Mouse (Mus musculus): ENCODE measurements around the gene Stk16.
"Not testable (repeated sequence)": the region's sequence is repeated elsewhere in the genome, so short reads cannot be mapped to it uniquely, and the experiment has no call there.

Gene Stk16

DNA sequence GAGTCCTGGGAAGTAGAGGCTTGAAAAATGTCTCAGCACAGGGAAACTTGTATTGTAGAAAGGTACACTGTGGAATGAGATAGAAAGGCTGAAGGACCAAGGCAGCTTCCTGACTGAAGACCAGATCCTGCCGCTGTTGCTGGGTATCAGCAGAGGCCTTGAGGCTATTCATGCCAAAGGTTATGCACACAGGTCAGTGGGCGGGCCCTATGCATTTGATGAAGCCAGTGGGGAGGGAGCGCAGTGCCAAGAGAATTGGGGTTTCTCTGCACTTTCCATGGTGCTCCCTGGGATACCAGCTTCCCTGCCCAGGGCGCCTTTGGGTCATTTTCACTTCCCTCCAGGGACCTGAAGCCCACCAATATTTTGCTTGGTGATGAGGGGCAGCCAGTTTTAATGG is 1.9 kb downstream of the Stk16 start:
- DNase-seq (ENCODE audit: low spot score in 2 of 2), result no peak

DNA sequence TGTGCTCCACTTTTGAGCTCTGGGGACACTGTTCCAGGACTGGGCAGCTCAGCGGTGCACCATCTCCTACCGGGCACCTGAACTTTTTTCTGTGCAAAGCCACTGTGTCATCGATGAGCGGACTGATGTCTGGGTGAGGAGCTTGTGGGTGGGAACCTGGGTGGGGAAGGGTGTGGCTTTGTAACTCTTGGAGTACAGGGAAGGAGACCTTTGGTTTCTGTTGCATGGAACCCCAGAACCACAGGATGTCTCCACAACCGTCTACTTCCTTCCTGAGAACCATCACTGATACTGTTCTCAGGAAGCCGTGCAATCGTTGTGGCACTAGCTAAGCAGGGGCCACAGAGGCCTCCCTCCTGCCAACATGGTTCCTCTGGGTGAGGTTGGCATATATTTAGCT is 2.5 kb downstream of the Stk16 start:
- no peak for DNase-seq (ENCODE audit: low spot score in 2 of 2)

DNA sequence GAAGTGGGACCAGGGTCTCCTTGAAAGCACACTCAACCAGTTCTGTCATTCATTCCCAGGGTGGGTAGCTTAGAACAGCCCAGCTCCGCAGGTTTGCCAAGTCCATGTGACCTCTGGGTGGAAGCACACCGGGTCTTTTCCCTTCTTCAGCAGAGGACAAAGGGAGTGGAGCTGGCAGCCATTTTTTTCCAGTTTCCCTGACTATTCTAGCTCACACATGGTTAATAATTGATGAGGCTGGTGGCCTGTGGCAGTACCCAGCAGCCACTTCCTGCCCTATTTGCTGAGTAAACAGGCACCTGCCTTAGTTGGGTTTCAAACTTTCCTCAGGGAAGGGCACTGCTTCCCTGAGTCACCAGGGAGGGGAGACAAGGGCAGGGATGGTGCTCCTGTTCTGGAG is 3.8 kb downstream of the Stk16 start:
- no peak for DNase-seq (ENCODE audit: low spot score in 2 of 2)

DNA sequence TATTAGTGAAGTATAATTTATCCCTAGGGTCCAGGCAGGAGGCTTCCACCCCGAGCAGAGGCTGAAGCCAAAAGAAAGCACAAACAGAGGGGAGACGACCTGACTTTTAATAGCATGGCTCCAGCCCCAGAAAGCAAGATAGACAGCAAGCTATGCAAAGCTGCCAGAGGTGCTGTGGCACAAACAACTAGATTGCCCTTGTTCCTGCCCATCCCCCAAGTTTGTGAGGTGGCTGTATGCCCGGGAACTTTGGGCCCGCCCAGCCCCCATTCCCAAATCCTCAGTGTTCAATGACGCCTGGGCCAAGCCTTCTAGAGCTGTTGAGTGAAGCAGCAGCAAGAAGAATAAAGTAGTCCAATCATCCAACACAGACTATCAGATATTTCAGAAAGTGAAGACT is 4.2 kb downstream of the Stk16 start:
- peak in 1 of 2 experiments; percentile 56 for DNase-seq (ENCODE audit: low spot score in 2 of 2)

DNA sequence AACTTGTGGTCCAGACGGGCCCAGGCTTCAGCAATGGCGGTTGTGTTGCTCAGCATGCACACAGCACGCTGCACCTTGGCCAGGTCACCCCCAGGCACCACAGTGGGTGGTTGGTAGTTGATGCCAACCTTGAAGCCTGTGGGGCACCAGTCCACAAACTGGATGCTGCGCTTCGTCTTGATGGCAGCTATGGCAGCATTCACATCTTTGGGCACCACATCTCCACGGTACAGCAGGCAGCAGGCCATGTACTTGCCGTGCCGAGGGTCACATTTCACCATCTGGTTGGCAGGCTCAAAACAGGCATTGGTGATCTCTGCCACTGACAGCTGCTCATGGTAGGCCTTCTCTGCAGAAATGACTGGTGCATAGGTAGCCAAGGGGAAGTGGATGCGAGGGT is 5.1 kb downstream of the Stk16 start:
- no peak for DNase-seq (ENCODE audit: low spot score in 2 of 2)

DNA sequence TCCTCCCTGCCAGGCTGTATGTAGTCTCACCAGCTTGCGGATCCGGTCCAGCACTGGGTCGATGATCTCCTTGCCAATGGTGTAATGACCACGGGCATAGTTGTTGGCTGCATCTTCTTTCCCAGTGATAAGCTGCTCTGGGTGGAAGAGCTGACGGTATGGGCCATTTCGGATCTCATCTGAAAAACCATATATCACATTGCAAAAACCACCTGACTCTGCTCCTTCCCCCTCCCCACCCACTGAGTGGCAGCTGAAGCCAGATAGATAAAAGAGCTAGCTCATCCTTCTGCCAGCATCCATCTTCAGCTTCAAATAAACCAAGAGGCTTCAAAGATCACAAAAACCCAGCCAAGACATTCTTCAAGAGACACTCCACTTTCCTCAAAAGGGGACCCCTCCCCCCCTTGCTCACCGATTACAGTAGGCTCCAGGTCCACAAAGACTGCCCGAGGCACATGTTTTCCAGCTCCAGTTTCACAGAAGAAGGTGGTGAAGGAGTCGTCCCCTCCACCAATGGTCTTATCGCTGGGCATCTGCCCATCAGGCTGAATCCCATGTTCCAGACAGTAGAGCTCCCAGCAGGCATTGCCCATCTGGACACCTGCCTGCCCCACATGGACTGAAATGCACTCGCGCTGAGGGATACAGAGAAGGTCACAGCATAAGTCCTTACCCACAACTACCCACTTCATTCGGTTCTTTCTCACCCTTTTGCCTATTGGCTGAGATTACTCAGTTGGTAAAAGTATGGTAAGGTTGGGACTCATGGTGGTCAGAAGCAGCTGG is 6.4 kb downstream of the Stk16 start:
- no peak for DNase-seq (ENCODE audit: low spot score in 2 of 2)

DNA sequence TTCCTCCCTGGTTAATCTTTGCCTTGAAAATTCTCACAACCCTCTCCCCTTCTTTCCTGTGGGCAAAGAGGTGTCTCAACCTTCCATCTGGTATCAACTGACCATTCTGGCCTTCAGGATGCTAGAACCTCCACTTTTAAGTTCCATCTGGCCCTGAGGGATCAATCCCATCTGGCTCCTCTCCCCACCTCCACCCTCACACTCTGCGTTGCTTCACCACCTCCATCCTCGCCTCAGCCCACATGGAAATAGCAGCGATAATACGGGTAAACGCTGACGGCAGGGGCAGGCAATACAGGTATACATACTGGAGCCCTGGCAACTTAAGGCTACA is 7.2 kb downstream of the Stk16 start:
- DNase-seq (ENCODE audit: low spot score in 2 of 2), result no peak

DNA sequence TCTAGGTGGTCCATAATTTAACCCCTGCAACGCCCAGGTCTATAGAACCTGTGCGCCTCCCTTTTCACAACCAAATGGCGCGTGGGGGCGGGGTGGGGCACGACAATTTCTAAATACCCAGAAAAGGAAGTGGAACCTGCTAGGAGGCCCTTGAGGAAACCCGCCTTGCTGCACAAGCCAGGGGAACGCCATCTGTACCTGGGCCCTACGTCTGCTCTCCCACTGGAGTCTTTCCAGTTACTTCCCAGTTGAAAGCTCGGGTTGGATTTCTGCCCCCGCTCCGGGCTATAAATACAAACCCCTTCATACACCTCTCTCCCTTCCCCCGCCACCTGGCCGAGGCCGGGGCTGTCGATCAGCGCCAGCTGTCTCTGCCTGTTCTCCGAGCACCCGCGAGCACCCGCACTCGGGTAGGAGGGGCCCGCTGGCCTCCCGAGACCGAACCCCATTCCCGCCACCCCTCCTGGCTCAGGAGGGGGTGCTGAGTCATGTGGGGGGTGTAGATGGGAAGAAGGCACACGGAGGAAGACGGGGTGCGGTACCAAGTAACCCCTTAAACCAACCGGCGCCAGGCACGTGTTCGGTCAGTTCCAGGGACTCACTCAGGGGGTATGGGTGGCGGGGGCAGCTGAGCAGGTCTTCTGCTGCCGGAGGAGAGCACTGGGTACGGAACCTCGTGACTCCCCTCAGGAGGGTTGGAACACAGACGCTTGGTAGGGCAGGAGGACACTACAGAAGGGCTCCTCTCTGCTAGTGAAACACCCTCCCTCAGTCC is 7.8 kb downstream of the Stk16 start:
- DNase-seq (ENCODE audit: low spot score in 2 of 2), result no peak

DNA sequence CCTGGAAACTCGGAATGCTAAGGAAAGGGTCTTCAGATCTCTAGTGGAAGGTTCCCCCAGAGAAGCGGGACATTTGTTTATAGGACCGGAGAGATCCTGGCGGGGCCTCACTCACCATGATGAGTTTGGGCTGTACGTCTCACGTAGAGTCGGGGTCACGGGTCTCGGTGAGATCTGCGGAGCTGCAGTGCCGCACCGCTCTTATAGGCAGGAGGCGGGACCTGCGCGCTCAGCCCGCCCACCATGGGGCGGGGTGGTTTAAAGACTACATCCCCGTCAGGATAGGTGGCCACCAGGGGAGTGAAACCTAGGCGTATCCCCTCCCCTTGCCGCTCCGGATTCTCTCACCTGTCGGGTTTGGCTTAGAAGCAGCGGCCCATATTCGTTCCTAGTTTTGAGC is 8.4 kb downstream of the Stk16 start:
- peak; percentile 85 to 87 for DNase-seq (ENCODE audit: low spot score in 2 of 2)

DNA sequence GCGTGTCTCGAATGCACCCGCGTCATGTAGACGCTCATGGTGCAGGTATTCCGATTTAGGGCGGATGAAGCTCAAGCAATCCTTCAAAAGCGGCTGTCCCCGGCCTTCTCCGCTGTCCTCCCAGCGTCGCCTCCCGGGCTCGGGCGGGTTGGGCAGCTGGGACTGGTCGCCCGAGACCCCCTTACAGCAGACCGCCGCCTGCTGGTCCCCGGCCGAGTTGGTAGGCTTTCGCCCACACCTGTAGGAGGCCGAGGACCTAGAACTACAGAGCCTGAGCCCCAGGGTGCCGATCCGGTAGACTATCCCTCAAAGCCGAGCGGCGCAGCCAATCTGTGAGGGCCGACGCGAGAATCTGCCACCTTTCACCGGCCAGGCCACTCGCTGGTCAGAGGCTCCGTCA is 8.9 kb downstream of the Stk16 start, which contains the start of gene Tuba4a:
Tuba4a (minus strand) TSS at position 335 of the 400 bp plus-strand sequence.
- DNase-seq (ENCODE audit: low spot score in 2 of 2), result no peak

DNA sequence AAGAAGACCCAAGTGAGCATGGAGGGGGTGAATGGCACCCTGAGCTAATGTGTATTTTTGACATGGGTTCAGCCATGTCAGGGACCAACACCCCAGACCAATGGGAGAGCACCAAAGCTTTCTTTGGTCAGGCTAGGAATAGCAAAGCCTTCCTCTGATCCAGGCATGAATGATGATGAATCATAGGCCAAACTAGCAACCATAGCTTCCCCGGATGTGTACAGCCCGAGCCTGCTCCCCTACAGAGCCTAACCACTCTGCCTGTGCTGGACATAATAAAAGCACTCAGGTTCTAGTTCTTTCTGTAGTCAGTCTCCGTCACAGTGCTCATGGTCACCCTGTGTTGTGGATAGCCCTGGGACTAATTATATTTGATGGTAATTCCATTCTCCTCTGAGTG is 10.9 kb downstream of the Stk16 start:
- no peak for DNase-seq (ENCODE audit: low spot score in 2 of 2)

DNA sequence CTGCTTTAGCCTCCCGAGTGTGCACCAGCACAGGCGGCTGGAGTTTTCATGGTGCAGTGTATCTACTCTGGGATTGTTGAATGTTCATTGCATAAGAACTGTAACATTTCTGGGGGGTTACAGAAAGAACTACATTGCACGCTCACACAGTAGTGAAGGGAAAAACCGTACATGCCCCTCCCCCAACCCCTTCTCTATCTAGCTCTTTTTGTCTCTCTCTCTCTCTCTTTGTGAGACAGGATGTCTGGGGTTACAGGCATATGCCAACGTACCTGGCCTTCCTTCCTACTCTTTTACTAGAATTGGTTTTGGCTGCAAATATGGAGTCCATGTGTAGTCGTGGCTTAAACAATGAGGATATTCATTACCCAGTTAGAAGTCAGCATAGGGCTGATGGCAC is 12.3 kb downstream of the Stk16 start:
- no peak for DNase-seq (ENCODE audit: low spot score in 2 of 2)

DNA sequence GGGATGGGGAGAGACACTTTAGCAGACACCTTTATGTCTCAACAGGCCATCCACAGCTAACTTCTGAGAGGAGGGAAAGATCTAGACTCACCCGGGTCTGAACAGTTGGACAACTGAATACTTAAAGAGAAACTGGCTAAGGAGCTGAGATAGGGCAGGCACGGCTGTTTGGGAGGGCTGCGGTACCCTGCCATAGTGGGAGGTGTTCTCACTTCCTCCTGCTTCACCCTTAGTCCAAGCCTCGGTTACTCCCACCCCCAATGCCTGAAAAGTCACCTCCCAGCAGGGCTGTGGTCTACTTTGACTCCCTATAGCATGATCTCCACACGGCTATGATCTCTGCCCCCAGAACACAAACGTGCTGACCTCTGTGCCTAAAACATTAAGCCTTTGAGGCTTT is 12.9 kb downstream of the Stk16 start:
- DNase-seq (ENCODE audit: low spot score in 2 of 2), result no peak

DNA sequence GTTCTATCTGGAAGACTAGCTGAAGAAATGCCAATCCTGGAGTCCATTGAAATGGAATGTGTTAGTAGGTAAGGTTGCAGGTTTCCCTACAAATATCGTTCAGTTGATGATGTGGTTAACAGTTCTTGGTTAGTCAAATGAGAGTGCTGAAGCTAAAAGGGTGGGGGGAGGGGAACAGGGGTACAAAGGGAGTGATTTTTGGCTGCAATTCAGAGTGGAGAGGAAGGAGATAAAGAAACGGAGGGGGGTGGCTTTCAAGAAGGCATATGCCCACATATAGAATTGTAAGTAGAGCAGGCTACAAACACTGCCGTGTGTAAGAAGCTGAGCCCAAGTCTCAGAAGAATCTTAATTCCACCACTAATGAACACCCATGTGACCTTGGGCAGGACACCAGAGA is 14.8 kb downstream of the Stk16 start:
- no peak for DNase-seq (ENCODE audit: low spot score in 2 of 2)

DNA sequence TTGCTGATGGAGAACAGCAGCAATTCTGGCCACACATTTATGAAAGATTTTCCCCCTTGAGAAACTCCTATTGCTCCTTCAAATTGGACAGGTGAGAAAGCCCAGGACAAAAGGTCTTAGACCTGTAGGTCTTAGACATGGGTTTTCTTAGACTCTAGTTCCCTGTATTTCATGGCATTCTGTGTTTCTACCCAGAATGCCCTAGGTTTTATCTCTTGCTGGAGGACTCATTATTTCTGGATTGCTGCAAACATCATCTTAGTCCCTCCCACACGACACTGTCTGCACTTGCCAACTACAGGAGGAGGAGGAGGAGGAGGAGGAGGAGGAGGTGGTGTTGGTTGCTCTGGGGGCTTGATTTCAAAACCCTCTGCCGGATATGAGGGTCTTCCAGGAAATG is 15.5 kb downstream of the Stk16 start:
- no peak for DNase-seq (ENCODE audit: low spot score in 2 of 2)

DNA sequence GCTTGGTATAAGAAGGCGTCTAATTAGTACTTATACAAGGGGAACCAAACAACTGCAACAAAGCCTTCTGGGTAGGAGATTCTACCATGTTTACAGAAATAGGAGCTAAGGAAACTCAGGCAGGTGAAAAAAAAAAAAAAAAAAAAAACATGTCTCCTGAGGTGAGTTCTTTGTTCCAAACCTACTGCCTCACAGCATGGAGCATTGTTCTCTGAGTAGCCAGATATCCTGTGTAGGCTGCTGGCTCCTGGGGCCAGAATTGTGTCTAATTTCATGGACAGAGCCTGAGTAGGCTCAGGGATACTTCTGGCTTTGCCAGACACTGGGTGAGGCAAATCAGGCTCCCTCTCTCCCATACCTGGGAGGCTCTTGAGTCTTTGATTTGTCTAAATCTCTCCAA is 17.0 kb downstream of the Stk16 start:
- DNase-seq (ENCODE audit: low spot score in 2 of 2), result no peak

DNA sequence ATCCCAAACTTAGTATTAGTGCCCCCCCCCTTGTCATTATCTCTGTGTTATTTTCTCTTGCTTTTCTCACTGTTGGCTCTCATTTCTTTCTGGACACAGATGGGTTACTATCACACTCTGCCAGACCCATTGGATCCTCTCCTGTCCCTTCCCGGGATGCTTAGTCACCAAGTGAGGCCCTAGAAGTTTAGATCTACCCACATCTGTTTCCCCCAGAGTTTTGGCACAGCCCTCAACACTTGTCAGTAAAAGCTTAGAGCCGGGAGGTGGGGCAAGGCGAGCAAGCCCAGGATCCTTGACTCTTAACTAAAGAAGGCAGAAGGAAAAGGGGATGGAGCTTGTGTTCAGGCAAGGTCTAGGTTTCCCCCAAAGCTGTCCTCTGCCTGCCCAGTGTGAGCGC is 18.5 kb downstream of the Stk16 start:
- DNase-seq (ENCODE audit: low spot score in 2 of 2), result no peak

DNA sequence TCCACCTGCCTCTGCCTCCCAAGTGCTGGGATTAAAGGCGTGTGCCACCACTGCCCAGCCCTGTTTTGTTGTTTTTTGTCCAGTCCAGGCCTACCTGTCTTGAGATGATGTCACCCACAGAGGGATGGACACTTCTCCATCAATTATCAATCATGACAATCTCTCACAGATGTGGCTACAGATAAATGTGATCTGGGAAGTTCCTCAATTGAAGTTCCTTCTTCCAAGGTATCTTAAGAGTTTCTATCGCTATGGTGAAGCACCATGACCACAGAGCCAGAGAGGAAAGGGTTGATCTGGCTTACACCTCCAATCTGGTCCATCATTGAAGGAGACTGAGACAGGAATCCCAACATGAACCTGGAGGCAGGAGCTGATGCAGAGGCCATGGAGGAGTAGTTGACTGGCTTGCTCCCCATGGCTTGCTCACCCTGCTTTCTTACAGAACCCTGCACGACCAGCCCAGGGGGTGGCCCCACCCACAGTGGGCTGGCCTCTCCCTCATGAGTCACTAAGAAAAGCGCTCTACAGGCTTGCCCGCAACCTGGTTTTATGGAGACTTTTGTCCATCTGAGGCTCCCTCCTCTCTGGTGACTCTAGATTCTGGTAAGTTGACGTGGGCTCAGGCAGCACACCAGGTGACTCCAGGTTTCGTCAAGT is 19.8 kb downstream of the Stk16 start:
- no peak for DNase-seq (ENCODE audit: low spot score in 2 of 2)

DNA sequence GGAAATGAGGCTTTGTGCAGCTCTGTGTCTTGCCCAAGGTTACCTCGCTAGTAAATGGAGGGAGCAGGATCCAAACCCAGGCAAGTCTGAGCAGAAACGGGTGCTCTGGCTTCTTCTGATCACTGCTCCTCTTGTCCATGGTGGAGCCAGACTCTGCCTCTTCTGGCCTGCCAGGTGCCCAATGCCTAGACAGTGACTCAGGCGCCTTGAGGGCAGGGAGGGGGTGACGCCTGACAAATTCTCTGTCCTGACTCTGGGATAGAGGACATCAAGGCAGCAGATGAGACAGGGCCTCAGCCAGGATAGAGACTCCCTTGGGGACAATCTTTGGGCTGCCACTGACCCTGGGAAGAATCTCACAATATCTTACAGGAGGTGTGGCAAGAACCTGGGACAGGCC is 20.6 kb downstream of the Stk16 start:
- no peak for DNase-seq (ENCODE audit: low spot score in 2 of 2)

DNA sequence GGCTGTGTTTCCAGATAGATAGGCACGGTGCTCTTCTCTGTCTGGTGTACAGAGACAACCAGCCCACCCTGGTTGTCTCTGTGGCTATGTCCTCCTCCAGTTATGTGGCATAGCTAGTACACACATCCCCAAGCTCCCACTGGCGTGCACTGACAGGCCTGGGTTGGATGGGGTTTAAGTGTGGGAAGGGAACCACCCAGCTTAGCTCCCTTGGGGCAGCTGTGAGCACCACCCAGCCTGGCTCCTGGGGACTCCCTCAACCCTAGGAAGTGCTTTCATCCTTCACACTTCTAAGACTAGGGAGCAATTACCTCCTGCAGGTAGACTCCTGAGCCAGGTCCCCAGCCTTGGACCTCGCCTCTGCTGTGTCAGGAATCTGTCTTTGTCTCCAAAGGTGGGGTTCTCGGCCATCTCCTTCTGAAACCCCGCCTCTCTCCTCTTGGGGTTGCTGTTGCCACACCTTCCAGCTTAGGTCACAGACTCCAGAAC is 21.1 kb downstream of the Stk16 start, which contains the start of gene A630095N17Rik:
A630095N17Rik (minus strand) TSS at position 439 of the 489 bp plus-strand sequence.
- DNase-seq (ENCODE audit: low spot score in 2 of 2), result no peak

DNA sequence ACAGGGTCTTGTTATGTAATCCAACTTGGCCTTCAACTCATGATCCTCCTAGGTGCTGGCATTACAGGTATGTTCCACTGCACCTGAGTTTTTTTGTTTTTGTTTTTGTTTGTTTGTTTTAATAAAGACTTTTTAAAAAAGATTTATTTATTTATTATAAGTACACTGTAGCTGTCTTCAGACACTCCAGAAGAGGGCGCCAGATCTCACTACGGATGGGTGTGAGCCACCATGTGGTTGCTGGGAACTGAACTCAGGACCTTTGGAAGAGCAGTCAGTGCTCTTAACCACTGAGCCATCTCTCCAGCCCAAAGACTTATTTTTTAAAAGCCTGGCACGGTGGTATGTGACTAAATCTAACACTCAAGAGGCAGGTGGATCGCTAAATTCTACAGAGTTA is 21.9 kb downstream of the Stk16 start:
- DNase-seq (ENCODE audit: low spot score in 2 of 2), result not testable (repeated sequence)

DNA sequence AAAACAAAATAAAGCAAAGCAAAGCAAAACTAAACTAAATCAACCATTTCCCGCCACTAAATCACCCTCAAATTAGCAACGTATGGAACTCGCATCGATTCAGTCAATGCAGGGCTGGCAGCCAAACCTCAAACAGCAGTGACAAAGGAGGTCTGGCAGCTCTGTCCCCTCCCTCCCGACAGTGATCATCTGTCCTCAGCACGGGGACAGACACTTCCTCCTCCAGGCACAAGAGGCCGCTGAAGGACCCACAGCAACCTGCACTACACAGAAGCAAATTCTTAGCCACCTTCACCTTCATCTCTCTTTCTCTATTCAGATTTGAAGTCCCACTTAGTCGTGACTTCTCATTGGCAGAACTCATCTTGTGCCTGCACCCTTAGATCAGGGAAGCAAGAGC is 24.0 kb downstream of the Stk16 start:
- DNase-seq (ENCODE audit: low spot score in 2 of 2), result peak in 1 of 2 experiments; percentile 49

All from frontal cortex, postnatal 25 days (tissue).